Mouse (Mus musculus): ENCODE data around the gene Ccl4.

The Ccl4 gene

GRCm38 (mm10) chr11:83671743-83672142 is 9.4 kb downstream of the Ccl4 start:
- DNase-seq (ENCODE audit: low read depth, low spot score) = no peak

GRCm38 (mm10) chr11:83675665-83676064 is 13.3 kb downstream of the Ccl4 start:
- DNase-seq (ENCODE audit: low read depth, low spot score) = no peak

GRCm38 (mm10) chr11:83689918-83690317 is 27.5 kb downstream of the Ccl4 start:
- no peak for DNase-seq (ENCODE audit: low read depth, low spot score)

GRCm38 (mm10) chr11:83692008-83692407 is 29.6 kb downstream of the Ccl4 start:
- DNase-seq (ENCODE audit: low read depth, low spot score) = no peak

- DNase-seq (ENCODE audit: low read depth, low spot score) = no peak
Observed at GRCm38 (mm10) chr11:83703705-83704104, 41.3 kb downstream of the Ccl4 start, which contains the start of gene Wfdc17. TSS of gene Wfdc17 (plus strand) at chr11:83703991.

- no peak for DNase-seq (ENCODE audit: low read depth, low spot score)
Observed at GRCm38 (mm10) chr11:83708715-83709114, 46.3 kb downstream of the Ccl4 start, which contains the start of gene Wfdc18. TSS of gene Wfdc18 (plus strand) at chr11:83709015.

- DNase-seq (ENCODE audit: low read depth, low spot score) = no peak
Observed at GRCm38 (mm10) chr11:83709683-83710082, 47.3 kb downstream of the Ccl4 start.

GRCm38 (mm10) chr11:83712671-83713070 is 50.3 kb downstream of the Ccl4 start:
- DNase-seq (ENCODE audit: low read depth, low spot score) = no peak

GRCm38 (mm10) chr11:83713925-83714324 is 51.5 kb downstream of the Ccl4 start:
- no peak for DNase-seq (ENCODE audit: low read depth, low spot score)

Data from CD4-positive, CD25-positive, alpha-beta regulatory T cell, adult 2 months (primary cell).